Mouse (Mus musculus): ENCODE measurements around the gene Zfp365.

Zfp365 gene

DNA sequence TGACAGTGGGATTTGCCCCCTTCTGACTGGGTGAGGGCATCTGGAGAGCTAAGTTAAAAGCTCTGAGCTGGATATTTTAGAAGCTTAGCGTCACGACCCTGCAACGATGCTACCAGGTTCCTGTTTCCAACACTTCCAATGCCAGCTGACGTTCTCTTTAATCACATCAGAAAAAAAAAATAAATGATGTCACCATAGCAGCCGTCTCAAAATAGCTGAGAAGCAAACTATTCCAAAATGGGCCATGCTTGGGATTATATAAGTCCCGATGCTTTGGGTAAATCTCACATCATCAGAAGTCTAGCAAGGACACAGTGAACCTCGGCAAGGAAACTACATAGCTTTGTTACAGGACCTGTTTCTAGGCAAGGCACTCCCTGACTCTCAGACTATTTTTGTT lies 9.1 kb downstream of the Zfp365 start:
- no peak for DNase-seq (ENCODE audit: low read depth, low spot score)

DNA sequence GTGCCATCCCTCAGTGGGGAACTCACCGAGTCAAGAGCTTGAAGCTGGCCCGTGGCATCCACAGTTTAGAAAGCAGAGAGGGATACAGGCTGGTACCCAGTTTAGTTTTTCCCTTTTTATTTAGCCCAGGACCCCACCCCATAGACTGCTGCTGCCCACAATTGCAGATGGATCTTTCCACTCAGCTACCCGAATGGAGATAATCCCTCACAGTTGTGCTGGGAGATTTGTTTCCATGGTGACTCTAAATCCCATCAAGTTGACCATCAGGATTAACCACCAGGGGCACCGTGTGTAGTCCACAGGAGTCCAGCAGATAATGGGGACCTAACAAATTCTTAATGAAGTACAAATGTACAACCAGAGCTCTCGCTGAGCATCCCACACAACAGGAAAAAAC lies 11.3 kb downstream of the Zfp365 start:
- DNase-seq (ENCODE audit: low read depth, low spot score) = no peak

GRCm38 (mm10) chr10:67898949-67899675 lies 13.3 kb downstream of the Zfp365 start:
- no peak for DNase-seq (ENCODE audit: low read depth, low spot score)

DNA sequence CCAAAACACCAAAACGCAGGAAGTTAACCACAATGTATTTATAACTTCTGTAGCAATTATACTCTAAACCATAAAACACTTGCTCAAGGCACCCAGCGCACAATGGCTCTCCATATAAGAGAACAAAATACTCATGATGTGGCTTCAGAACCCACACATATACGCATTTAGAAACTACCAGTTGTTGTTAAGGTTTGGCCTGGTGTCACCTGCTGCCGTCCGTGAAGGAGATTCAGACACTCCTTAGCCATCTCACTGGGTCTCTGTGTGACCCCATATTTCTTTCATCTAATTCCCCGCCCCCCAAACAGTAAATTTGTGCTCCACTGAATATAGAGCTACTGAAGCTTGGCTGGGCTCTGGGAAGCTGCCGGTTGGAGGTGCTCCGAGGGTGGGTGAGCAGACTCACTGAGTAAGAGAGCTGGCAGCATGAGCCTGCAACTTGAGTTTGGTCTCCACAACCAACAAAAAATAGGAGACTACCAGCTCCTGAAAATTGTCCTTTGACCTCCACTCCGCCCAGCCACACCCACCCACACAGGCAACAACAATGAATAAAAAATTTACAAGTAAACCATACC lies 14.0 kb downstream of the Zfp365 start:
- no peak for DNase-seq (ENCODE audit: low read depth, low spot score)

GRCm38 (mm10) chr10:67897281-67897680 lies 15.2 kb downstream of the Zfp365 start:
- no peak for DNase-seq (ENCODE audit: low read depth, low spot score)

- no peak for DNase-seq (ENCODE audit: low read depth, low spot score)
Measured at GRCm38 (mm10) chr10:67894683-67895082, 17.8 kb downstream of the Zfp365 start.

DNA sequence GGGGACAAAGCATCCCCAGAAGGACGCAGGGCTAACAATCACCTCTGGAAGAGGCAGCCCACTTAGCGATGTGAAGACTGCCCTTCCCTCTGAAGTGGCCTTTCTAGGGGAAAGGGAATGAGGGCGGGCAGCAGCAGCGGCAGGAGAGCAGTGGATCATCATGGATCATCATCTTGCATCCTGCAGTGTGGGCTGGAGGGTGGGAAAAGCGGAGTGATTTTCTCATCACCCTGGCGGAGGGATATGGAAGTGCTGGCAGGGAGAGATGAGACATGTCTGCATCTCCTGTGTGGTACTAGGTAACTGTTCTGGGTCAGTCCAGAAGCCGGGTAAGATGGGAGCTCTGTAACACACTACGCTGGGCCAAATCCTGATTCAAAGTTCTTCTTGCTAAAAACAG lies 18.4 kb downstream of the Zfp365 start:
- DNase-seq (ENCODE audit: low read depth, low spot score) = no peak

DNA sequence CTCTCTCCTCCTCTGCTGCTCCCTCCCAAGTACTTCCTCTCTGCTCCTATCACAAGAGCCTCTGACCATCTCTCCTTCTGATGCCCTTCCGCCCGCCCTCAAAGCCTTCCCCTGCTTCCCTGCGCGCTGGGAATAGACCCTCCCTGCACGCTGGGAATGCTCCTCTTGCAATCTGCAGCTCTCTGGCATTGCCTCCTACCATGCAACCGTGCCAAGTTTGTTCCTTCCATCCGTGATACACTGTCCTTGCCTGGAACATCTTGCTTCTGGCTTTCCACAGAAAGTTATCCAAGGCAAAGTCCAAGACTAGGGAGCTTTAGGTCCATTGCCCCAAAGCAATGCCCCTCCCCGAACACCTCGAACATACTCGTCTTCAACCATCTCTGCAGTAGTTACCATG lies 19.2 kb downstream of the Zfp365 start:
- DNase-seq (ENCODE audit: low read depth, low spot score) = no peak

GRCm38 (mm10) chr10:67891126-67891525 lies 21.3 kb downstream of the Zfp365 start:
- DNase-seq (ENCODE audit: low read depth, low spot score) = no peak

GRCm38 (mm10) chr10:67887971-67888370 lies 24.5 kb downstream of the Zfp365 start:
- no peak for DNase-seq (ENCODE audit: low read depth, low spot score)

- DNase-seq (ENCODE audit: low read depth, low spot score) = no peak
Measured at GRCm38 (mm10) chr10:67880692-67881091, 31.8 kb downstream of the Zfp365 start.

DNA sequence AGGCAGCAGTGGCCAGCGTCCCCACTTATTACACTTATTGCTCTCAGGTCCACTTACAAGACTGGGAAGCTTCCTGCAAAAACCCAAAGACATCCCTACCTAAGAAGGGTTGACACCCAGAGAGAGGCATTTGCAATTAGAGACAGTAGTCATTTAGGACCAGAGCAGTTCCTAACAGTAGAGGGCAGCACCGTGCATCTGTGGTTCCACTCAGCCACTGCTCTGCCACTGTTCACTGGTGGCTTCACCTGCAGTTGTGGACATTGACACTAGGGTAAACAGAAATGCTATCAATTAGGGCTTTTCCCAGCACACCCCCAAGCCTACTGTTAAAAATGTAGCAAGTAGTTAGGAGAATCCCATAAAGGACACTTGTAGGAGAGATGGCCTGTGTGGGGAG lies 40.7 kb downstream of the Zfp365 start:
- no peak for DNase-seq (ENCODE audit: low read depth, low spot score)

DNA sequence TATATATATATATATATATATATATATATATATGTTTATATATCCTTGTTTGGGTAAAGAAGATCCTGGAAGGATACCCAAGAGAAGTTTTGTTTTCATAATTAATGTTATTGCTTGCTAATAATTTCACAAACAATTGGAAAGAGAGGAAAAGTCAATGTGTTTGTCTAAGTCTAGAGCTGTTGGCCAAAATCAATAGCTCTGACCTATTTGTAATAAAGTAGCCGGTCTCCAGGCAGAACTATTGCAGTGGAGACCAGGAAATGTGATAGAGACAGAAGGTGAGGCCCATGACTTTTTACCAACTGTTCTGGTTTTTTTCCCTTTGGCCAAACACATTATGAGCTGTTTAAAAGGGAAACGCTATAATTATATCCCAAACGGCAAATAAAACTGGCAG lies 44.2 kb downstream of the Zfp365 start:
- DNase-seq (ENCODE audit: low read depth, low spot score) = no peak

GRCm38 (mm10) chr10:67865841-67866240 lies 46.6 kb downstream of the Zfp365 start:
- no peak for DNase-seq (ENCODE audit: low read depth, low spot score)

DNA sequence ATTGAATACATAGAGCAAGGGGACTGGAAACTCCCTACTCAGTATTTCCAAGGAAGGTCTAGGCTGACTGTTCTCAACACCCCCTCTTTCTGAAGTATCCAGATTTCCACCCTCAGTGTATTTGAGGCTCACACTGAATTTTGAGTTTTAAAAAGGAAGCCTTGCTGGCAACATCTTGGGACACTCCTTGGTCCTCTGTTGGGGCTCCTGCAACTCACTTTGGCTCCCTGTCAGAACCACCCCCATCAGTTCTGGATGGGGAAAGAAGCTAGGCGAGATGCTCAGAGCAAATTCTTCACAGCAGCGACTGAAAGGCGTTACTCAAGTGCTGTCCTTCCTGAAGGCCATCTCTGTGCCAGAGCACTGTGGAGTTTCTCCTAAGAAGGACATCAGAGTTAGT lies 47.4 kb downstream of the Zfp365 start:
- DNase-seq (ENCODE audit: low read depth, low spot score) = no peak

DNA sequence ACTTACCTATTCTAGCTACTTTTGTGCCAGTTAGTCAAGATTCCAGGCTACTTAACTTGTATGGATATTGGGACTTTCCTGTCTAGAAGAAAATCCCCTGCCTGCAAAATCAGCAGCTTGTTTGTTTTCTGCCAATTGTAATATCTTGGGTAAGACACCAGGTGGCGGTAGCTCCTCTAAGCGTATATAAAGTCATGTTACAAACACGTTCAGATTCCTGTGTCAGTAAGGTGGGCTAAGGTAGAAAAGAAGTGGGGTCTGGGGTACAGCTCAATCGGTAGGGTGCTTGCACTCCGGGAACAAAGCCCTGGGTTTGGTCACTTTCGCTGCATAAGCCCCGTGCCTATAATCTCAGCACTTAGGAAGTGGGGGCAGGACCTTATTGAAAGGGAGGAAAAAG lies 50.1 kb downstream of the Zfp365 start:
- peak; percentile 9 for DNase-seq (ENCODE audit: low read depth, low spot score)

DNA sequence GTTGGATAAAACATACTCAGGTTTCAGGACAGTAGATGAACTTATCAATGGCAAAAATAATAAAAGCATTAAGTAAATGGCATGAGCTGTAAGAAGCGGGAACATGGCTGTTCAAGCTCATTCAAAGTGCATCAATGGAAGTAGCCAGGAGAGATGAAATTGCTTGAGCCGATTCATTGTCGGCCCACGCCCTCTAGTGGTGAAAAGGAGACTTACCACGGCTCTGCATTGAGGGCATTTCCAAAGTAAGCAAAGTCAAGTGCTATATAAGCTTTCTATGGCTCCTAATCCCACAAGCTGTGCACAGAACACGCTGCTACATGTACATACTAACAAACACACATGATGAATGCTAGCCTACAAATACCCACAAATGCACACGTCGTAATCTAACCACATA lies 53.6 kb downstream of the Zfp365 start:
- peak; percentile 28 for DNase-seq (ENCODE audit: low read depth, low spot score)

- DNase-seq (ENCODE audit: low read depth, low spot score) = no peak
Measured at GRCm38 (mm10) chr10:67857561-67857906, 54.9 kb downstream of the Zfp365 start.

DNA sequence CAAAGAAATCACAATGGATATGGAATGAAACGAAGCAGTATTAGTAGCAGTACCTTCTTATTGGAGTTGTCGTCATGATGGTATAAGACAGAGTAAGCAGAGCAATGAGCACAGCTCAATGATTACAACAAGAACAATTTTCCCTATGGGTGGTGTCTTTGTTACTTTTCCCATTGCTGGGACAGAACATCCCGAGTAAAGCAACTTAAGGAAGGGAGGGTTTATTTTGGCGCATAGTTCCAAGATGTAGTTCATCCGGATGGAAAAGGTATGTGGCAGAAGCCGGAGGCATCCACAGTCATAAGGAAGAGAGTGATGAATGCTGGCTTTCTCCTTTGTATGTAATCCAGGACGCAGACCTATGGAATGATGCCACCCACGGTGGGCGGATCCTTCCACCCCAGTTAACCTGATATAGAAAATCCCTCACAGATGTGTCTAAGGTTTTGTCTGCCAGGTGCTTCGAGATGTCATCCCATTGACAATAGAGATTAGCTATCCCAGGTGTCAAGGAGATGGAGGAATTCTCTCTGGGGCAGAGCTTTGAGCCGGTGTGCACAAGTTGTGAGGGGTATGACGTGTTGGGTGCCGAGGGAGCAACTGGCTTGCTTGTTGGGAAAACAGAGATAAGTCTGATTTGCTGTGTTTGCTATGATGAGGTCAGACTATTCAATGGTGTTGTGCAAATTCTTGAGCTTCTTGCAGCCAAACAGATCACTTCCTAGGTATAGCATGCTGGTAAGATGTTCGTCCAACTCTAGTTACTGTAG lies 55.5 kb downstream of the Zfp365 start:
- DNase-seq (ENCODE audit: low read depth, low spot score) = no peak

DNA sequence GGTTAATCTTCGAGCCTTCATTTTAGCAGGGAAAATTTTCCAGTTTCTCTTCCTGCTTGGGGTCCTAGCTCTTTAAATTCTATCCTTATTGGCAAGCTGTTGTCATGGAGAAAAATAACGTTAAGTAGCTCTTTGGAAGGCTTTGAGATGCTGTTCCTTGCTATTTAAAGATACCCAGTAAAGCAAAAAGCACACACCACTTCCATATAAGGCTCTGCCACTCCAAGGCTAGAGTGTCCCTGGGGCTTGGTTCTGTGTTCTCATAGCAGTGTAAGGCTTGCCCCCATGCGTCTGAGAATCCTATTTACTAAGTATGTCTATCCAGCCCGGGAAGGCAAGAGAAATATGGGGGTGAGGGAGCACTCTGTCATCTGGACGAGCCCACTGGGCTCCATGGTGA lies 56.7 kb downstream of the Zfp365 start:
- no peak for DNase-seq (ENCODE audit: low read depth, low spot score)

DNA sequence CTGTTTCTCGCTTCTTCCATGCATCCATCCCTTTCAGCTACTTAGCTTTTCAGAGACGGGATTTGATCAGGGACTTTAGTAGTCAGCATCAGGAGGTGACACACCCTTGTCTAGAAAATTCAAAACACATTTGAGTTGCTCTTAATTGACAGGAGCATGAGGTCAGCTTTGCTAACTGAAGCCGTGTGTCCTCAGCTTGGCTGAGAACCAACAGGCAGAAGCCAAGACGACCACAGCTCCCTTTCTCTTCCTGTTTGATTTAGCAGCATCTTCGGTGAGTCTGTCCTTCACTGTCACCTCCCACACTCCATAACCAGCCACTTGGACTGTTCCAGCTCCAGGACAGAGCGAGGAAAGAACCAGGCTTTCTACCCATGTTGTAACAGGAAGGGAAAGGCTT lies 60.1 kb downstream of the Zfp365 start:
- no peak for DNase-seq (ENCODE audit: low read depth, low spot score)

- DNase-seq (ENCODE audit: low read depth, low spot score) = no peak
Measured at GRCm38 (mm10) chr10:67851079-67851478, 61.4 kb downstream of the Zfp365 start.

- DNase-seq (ENCODE audit: low read depth, low spot score) = no peak
Measured at GRCm38 (mm10) chr10:67846016-67846650, 66.3 kb downstream of the Zfp365 start.

All from WW6 (cell line).